Mouse (Mus musculus): Measurements from ENCODE around the gene Gpr85. TPM values are rescaled to one million over a fixed set of nuclear protein-coding genes. Genes with fewer than 3 reads are reported as not detected.

Gpr85 gene
- polyA plus RNA-seq (2015; fragmentation: Nextera tagmentation; extraction: Ambion mirVana), result 3.7 and 3.8 TPM in 2 replicates

GRCm38 (mm10) chr6:13839345-13840054 is at the start of gene Gpr85:
Gene Gpr85, minus strand, starts transcription at chr6:13839942.

DNA sequence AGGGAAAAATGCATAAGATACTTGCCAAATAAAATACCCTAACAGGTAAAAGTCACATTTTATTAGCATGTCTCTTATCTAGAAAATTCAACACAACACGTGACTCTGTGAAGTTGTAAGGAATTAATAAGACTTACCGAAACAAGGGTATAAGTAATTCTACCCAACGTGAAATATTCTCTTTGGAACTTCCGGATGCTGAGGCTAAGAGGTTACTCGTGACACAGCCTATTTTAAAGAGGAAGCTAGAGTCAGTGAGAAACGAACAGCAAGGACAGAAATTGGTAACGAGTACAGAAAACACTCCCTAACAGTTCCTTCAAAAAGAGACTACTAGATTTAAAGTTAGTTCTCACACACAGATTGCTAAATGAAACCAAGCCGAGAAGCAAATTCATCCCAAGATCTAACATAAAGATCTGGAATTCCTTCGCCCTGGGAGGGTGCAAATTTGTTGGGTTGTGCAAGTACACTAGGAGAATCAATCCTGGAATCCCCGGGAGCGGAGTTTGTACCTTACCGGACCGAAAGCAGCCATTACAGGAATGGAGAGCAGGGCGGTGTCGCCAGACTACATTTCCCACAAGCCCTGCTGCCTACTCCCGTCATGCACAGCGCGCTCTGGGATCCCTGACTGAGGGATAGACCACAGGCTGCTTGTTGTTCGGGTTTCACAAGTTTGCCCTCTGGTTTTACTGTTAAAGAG is 31.3 kb upstream of the Gpr85 start, which contains the start of gene 2610001J05Rik:
2610001J05Rik (minus strand) TSS at position 600 of the 706 bp plus-strand sequence.

Other genes starting within 250 kb of the Gpr85 start
- gene Tmem168, start 231.8 kb downstream of the Gpr85 start, polyA plus RNA-seq (2015; fragmentation: Nextera tagmentation; extraction: Ambion mirVana), result 20.3 and 21.1 TPM in 2 replicates
- 6.0 and 7.4 TPM in 2 replicates for gene Bmt2, start 162.0 kb downstream of the Gpr85 start, polyA plus RNA-seq (2015; fragmentation: Nextera tagmentation; extraction: Ambion mirVana)
- 92.9 and 99.3 TPM in 2 replicates for gene 2610001J05Rik, start 31.6 kb upstream of the Gpr85 start, polyA plus RNA-seq (2015; fragmentation: Nextera tagmentation; extraction: Ambion mirVana)